8 mouse cellular contexts compared by ENCODE assay signal in genomic region chr2:153778638-153779362, GRCm38 (mm10). TPM values are rescaled to one million over a fixed set of nuclear protein-coding genes. Genes with fewer than 3 reads are reported as not detected.
DNase-seq lines count a peak whose midpoint lies in the region; ATAC-seq and TF ChIP-seq lines count a peak whose summit lies in the region.

No protein-coding gene starts in this region.

- peak overlapping the region; percentile 55 to 67 for H3K4me3 ChIP-seq in ES-E14 (ENCODE audit: insufficient read depth in 1 of 2, low read depth in 1 of 2, low read length in 2 of 2, poor library complexity in 1 of 2, severe bottlenecking in 1 of 2)
- H3K4me3 ChIP-seq in cerebellum, adult 2 months (replicated peaks; ENCODE audit: insufficient read depth, low read depth, low read length): peak overlapping the region; percentile 11
- no peak overlapping the region for H3K4me3 ChIP-seq in hindbrain, embryonic 11.5 days (ENCODE audit: low read depth, low read length)

- peak overlapping the region; percentile 36 for H3K4me2 ChIP-seq in hindbrain, embryonic 11.5 days (replicated peaks; ENCODE audit: low read depth, low read length)

- 6% methylated on average over 24 of the region's 24 CpGs for WGBS in cerebellum, adult 2 months
- WGBS in hindbrain, embryonic 11.5 days: 15% methylated on average over 24 of the region's 24 CpGs

- peak; percentile 75 for ATAC-seq in hindbrain, embryonic 11.5 days (ENCODE audit: low FRiP score)

- TF ChIP-seq POLR2A in cerebellum, adult 2 months (IDR thresholded peaks at IDR 0.05; ENCODE audit: borderline replicate concordance, insufficient read depth, low read length): no peak

- no peaks in the 10 kb centered on the region for H3K27me3 ChIP-seq in cerebellum, adult 2 months (ENCODE audit: control insufficient read depth, insufficient read depth, low read length)
- H3K27me3 ChIP-seq in hindbrain, embryonic 11.5 days (ENCODE audit: control insufficient read depth, insufficient read depth, low read length): no peaks in the 10 kb centered on the region

- no peak overlapping the region for H3K27ac ChIP-seq in ES-E14 (ENCODE audit: insufficient read depth, low read depth, low read length, poor library complexity, severe bottlenecking)
- no peak overlapping the region for H3K27ac ChIP-seq in cerebellum, adult 2 months (ENCODE audit: insufficient read depth, low read length)
- no peak overlapping the region for H3K27ac ChIP-seq in hindbrain, embryonic 11.5 days (ENCODE audit: low read depth, low read length)

- no peaks in the 10 kb centered on the region for H3K9me3 ChIP-seq in ES-E14 (ENCODE audit: control insufficient read depth, insufficient read depth, low read depth, low read length)
- H3K9me3 ChIP-seq in hindbrain, embryonic 11.5 days (ENCODE audit: control insufficient read depth, low read length): no peaks in the 10 kb centered on the region

- in situ Hi-C loops in ES-E14 (cut with MboI; ENCODE audit: low sequenced_read_pairs in 2 of 2, unreplicated experiment in 2 of 2): no loop called here

- no peaks in the 10 kb centered on the region for H3K36me3 ChIP-seq in ES-E14 (ENCODE audit: control insufficient read depth, insufficient read depth, low read length, poor library complexity, severe bottlenecking)
- H3K36me3 ChIP-seq in hindbrain, embryonic 11.5 days (ENCODE audit: control insufficient read depth, insufficient read depth, low read length): no peaks in the 10 kb centered on the region

- H3K4me1 ChIP-seq in ES-E14 (ENCODE audit: control insufficient read depth in 2 of 2, insufficient read depth in 2 of 2, low read length in 2 of 2, poor library complexity in 1 of 2): peaks cover 0 to 10% of the 10 kb centered on the region in 2 experiments; a peak in 2 of 4 replicates
- H3K4me1 ChIP-seq in cerebellum, adult 2 months (ENCODE audit: control insufficient read depth, insufficient read depth, low read length): no peaks in the 10 kb centered on the region
- H3K4me1 ChIP-seq in hindbrain, embryonic 11.5 days (replicated peaks; ENCODE audit: control insufficient read depth, insufficient read depth, low read length): no peaks in the 10 kb centered on the region

- TF ChIP-seq CTCF in cerebellum, adult 2 months (IDR thresholded peaks at IDR 0.05; ENCODE audit: borderline replicate concordance, insufficient read depth, low read depth, low read length): no peak

- peak overlapping the region; percentile 17; the same call in 1 of the 2 replicates for H3K9ac ChIP-seq in ES-E14 (ENCODE audit: insufficient read depth, low read depth, low read length, poor library complexity, severe bottlenecking)
- no peak overlapping the region for H3K9ac ChIP-seq in hindbrain, embryonic 11.5 days (ENCODE audit: low read depth, low read length)

- peak; percentile 83 for DNase-seq in ES-E14 (ENCODE audit: low read depth, low spot score)
- DNase-seq in cerebellum, adult 2 months: peak; percentile 21 to 22
- DNase-seq in frontal cortex, postnatal 10 days (ENCODE audit: low spot score in 2 of 2): peak; percentile 36 to 50
- peak; percentile 76 for DNase-seq in hindbrain, embryonic 11.5 days (ENCODE audit: low spot score)
- DNase-seq in layer of hippocampus, postnatal 10 days (ENCODE audit: low spot score in 2 of 2): peak; percentile 56 to 69
- DNase-seq in lung, postnatal 10 days: peak; percentile 94
- peak; percentile 68 for DNase-seq in ovary, postnatal 14 days (ENCODE audit: low spot score)
- peak; percentile 83 to 86 for DNase-seq in thymus, postnatal 10 days (ENCODE audit: low spot score in 2 of 2)

TF ChIP-seq in ES-E14, 5 proteins besides CTCF, POLR2A, EP300 and RAD21:
- TF ChIP-seq ZC3H11A (IDR thresholded peaks at IDR 0.05; ENCODE audit: borderline replicate concordance, low read depth, low read length): no peak
- no peak for TF ChIP-seq MAFK (IDR thresholded peaks at IDR 0.05; ENCODE audit: insufficient read depth, low read depth, low read length)
- no peak for TF ChIP-seq CHD2 (IDR thresholded peaks at IDR 0.05; ENCODE audit: low read depth, low read length)
- no peak for TF ChIP-seq HCFC1 (IDR thresholded peaks at IDR 0.05; ENCODE audit: borderline replicate concordance, insufficient read depth, low read length)
- no peak for TF ChIP-seq ZNF384 (IDR thresholded peaks at IDR 0.05; ENCODE audit: low read depth, low read length)

RNA-seq across cellular contexts. Expression of gene Efcab8, which starts 0.9 kb away (rescaled TPM):
- 1.2 TPM in 2 replicates for total RNA-seq in ES-E14 (2012; rRNA removed)
- 0.23 and 0.29 TPM in 2 replicates for polyA plus RNA-seq in cerebellum, adult 2 months (2012; rRNA removed)
- polyA plus RNA-seq in hindbrain, embryonic 11.5 days (2014; fragmentation: Nextera tagmentation; extraction: Ambion mirVana): not detected in 2 replicates
- total RNA-seq in layer of hippocampus, postnatal 10 days (2021): under 1 TPM; 0.47 to 0.69 TPM

RNA-seq across cellular contexts. Expression of gene Mapre1, which starts 37.7 kb away (rescaled TPM):
- total RNA-seq in ES-E14 (2012; rRNA removed): 23.8 and 67.4 TPM in 2 replicates
- polyA plus RNA-seq in cerebellum, adult 2 months (2012; rRNA removed): 19.6 and 22.8 TPM in 2 replicates
- 376 and 407 TPM in 2 replicates for polyA plus RNA-seq in hindbrain, embryonic 11.5 days (2014; fragmentation: Nextera tagmentation; extraction: Ambion mirVana)
- 100 to 1,000 TPM; 141 to 192 TPM for total RNA-seq in layer of hippocampus, postnatal 10 days (2021)

Comparison
In these comparisons a context has a peak if more than half of its experiments do, and no peak if none do; other contexts are left out.
1. DNase-seq: peak in every context shown above with its lines; median percentile 94 in lung, postnatal 10 days; 84 in thymus, postnatal 10 days; 83 in ES-E14; 76 in hindbrain, embryonic 11.5 days; 68 in ovary, postnatal 14 days; 62 in layer of hippocampus, postnatal 10 days; 43 in frontal cortex, postnatal 10 days; 22 in cerebellum, adult 2 months.